Mouse (Mus musculus) lung, postnatal 0 days (tissue): ENCODE data around the gene Tarsl2.

Experiments
- CTCF ChIP-seq: IDR thresholded peaks from 2 replicates; pipeline ENCODE4 v1.5.1; 2016; ENCODE audit warnings: antibody characterized with exemption, mild to moderate bottlenecking
- EP300 ChIP-seq: IDR thresholded peaks from 2 replicates; pipeline ENCODE4 v1.6.1; 2016; ENCODE audit warnings: antibody characterized with exemption, mild to moderate bottlenecking, control low read depth

DNA sequence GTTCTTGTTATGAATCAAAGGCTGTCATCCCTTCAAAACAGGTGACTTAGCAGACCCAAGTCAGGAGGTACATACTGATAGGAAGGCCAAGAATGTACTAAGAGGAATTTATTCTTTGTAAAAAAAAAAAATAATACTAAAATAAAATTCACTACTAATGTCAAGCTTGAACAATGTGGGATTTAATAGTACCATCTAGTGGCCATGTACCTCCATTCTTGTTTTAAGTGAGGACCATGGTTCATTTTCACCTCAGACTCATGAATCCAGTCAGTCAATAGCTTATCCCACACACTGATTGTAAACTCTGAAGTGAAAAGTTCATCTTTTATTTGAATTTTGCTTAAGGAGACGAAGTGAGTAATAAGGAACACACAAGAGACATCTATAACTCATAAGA, 25.9 kb upstream of the Tarsl2 start:
- no peak for TF ChIP-seq EP300
- peak; percentile 15; the same call in 1 of the 2 replicates for TF ChIP-seq CTCF
